Mouse (Mus musculus): ENCODE measurements around the gene Ncapg2.

GRCm38 (mm10) chr12:116485591-116486403 is 80.6 kb downstream of the Ncapg2 start, which contains the start of gene Ptprn2:
- TF ChIP-seq CTCF (IDR thresholded peaks at IDR 0.05; ENCODE audit: low read depth, low read length) (no peak), POLR2A (IDR thresholded peaks at IDR 0.05; ENCODE audit: borderline replicate concordance, low read depth, low read length) (no peak)

Data from bone marrow macrophage, adult 2 months (primary cell).